Mouse (Mus musculus) forebrain, embryonic 12.5 days (tissue): Measurements from ENCODE around the gene Msi1. TPM values are rescaled to one million over a fixed set of nuclear protein-coding genes. Genes with fewer than 3 reads are reported as not detected.

Experiments
- ATAC-seq: fragments of 200-750 bp; cut with Nextera tagmentation; 2 replicates; pipeline ENCODE4 v1.8.0; 2017; ENCODE audit warnings: moderate TSS enrichment; ENCODE audit not compliant: low FRiP score
- H3K27ac ChIP-seq: fragments of 300-500 bp; sonication (generic); 2 replicates; pipeline ENCODE4 v1.5.1; 2016; ENCODE audit warnings: mild to moderate bottlenecking
- H3K27me3 ChIP-seq: fragments of 300-500 bp; sonication (generic); 2 replicates; pipeline ENCODE4 v1.6.1; 2016; ENCODE audit warnings: mild to moderate bottlenecking
- H3K36me3 ChIP-seq: fragments of 300-500 bp; sonication (generic); replicated peaks from 2 replicates; pipeline ENCODE4 v1.6.1; 2016; ENCODE audit warnings: mild to moderate bottlenecking
- H3K4me1 ChIP-seq: fragments of 300-500 bp; sonication (generic); 2 replicates; pipeline ENCODE4 v1.6.1; 2016
- H3K4me2 ChIP-seq: fragments of 300-500 bp; sonication (generic); 2 replicates; pipeline ENCODE4 v1.6.1; 2016; ENCODE audit warnings: mild to moderate bottlenecking, moderate library complexity
- H3K4me3 ChIP-seq: fragments of 300-500 bp; sonication (generic); replicated peaks from 2 replicates; pipeline ENCODE4 v1.5.1; 2016; ENCODE audit warnings: mild to moderate bottlenecking
- H3K9ac ChIP-seq: fragments of 300-500 bp; sonication (generic); 2 replicates; pipeline ENCODE4 v1.6.1; 2016; ENCODE audit warnings: mild to moderate bottlenecking
- H3K9me3 ChIP-seq: fragments of 300-500 bp; sonication (generic); 2 replicates; pipeline ENCODE4 v1.6.1; 2016
- WGBS: fragments of 180-500 bp; shearing (Covaris S2); methylation state at CpG from one replicate; pipeline ENCODE4 v1.1.7; 2016; 5-methylcytosine and 5-hydroxymethylcytosine counted together
- polyA plus RNA-seq: library from polyadenylated mRNA; unstranded; fragments of >200 nt; fragmentation: Nextera tagmentation; extraction: Ambion mirVana; gene quantifications from 2 replicates; pipeline ENCODE4 v1.2.1, GENCODE M21; 2016

Msi1 gene
- polyA plus RNA-seq, 1 experiment from 2014 or later, result 161 TPM

DNA sequence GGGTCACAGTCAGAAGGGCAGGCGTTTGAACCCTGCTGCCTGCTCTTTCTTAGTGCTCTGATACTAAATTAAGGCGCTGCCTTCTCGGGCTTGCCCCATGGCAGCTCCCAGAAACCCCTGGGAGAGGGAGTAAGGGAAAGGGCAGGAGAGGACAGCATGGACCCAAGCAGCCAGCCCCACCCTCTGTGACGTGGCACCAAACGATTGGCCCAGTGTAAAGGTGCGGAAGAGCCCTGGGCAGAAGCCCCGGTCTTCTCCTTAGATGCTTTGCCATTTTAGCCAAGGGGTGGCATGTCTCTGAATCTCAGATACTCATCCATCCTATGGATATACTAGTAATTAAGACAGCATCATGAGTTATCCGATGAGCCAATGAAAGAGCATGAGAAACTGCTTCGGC is 21.3 kb upstream of the Msi1 start:
- H3K36me3 ChIP-seq, result no peaks in the 10 kb centered on the region
- WGBS, result 48% methylated on average over 9 of the region's 9 CpGs
- H3K4me2 ChIP-seq, result no peak overlapping the region
- H3K27ac ChIP-seq, result no peak overlapping the region; the same call in 1 of the 2 replicates
- ATAC-seq, result no peak
- no peaks in the 10 kb centered on the region for H3K27me3 ChIP-seq
- H3K9ac ChIP-seq, result no peak overlapping the region
- H3K4me3 ChIP-seq, result no peak overlapping the region
- H3K4me1 ChIP-seq, result peaks cover 40% of the 10 kb centered on the region
- no peaks in the 10 kb centered on the region for H3K9me3 ChIP-seq

DNA sequence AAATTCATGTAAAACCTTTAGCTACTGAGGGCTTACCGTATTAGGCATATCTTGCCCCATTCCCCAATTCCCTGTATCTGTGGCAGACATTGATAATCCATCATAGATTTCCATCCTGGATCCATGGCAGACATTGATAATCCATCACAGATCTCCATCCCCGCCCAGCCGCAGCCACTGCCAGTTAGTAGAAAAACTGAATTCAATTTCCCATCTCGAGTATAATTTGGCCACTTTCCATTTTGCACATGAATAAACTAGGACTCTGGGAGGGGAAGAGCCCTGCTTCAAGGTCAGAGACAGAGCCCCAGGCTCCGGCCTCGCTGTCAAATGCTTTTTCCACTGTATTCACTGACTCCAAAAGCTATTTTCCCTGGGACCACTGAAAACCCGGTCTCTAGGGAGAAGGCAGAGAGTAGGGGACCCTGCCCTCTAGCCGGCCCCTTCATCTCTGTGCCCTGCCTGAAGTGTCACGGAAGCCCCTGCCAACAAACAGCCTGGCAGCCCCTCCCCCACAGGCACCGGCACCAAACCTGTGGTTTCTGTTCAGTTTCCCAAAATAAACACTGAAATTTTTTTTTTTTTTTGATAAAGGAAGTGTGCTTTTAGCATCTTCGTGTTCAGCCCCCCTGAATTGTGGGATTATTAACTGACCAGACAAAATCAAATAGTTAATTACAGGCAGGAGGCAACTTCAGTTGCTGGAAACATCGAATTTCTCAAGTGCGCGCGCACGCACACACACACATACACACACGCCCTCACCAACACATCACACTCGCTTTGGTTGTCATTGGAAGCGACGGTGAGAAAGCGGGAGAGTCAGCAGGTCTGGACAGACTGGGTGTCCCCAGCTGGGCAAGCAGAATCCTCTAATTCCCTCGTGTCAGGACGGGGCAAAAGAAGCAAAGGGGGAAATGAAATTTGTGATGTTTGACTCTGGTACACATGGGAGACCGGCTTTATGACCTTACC is 14.0 kb upstream of the Msi1 start:
- peak overlapping the region; percentile 41 for H3K4me2 ChIP-seq
- H3K4me1 ChIP-seq, result peaks cover 9% of the 10 kb centered on the region
- ATAC-seq, result no peak
- H3K9ac ChIP-seq, result no peak overlapping the region; the same call in 1 of the 2 replicates
- H3K27ac ChIP-seq, result peak overlapping the region; percentile 79
- H3K9me3 ChIP-seq, result peaks cover 6% of the 10 kb centered on the region; the same call in 1 of the 2 replicates
- peak overlapping the region; percentile 25 for H3K4me3 ChIP-seq
- WGBS, result 61% methylated on average over 24 of the region's 24 CpGs
- H3K36me3 ChIP-seq, result no peaks in the 10 kb centered on the region
- H3K27me3 ChIP-seq, result no peaks in the 10 kb centered on the region

DNA sequence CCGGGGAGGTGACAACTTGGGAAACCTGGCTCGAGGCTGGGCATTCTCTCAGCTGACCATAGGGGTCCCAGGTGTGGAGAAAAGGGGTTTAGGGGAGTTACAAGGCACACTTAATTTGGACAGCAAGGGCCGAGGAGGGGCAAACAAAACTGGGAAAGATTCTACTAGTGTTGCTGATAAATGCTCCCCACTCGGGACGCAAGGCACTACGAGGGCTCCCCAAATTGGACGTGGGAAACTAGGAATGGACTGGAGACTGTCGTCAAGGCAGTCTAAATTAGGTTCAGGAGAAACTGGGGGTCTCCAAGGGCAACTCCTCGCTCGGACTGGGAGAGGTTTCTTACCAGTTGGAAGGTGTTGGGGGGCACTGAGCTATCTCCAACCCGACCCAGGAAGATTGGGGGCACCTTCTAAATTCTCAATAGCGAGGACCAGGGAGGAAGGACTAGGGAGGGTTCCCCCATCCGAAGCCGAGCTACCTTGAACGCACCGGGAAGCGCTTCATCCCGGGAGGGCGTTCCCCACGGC is 504 bp upstream of the Msi1 start:
- peak overlapping the region; percentile 100 for H3K4me3 ChIP-seq
- peak overlapping the region; percentile 100 for H3K27ac ChIP-seq
- peaks cover 24% of the 10 kb centered on the region for H3K36me3 ChIP-seq
- ATAC-seq, result no peak
- H3K4me1 ChIP-seq, result peaks cover 42% of the 10 kb centered on the region
- peak overlapping the region; percentile 100 for H3K9ac ChIP-seq
- peak overlapping the region; percentile 98 for H3K4me2 ChIP-seq
- H3K9me3 ChIP-seq, result no peaks in the 10 kb centered on the region
- WGBS, result under 1% methylated on average over 20 of the region's 20 CpGs
- H3K27me3 ChIP-seq, result no peaks in the 10 kb centered on the region

DNA sequence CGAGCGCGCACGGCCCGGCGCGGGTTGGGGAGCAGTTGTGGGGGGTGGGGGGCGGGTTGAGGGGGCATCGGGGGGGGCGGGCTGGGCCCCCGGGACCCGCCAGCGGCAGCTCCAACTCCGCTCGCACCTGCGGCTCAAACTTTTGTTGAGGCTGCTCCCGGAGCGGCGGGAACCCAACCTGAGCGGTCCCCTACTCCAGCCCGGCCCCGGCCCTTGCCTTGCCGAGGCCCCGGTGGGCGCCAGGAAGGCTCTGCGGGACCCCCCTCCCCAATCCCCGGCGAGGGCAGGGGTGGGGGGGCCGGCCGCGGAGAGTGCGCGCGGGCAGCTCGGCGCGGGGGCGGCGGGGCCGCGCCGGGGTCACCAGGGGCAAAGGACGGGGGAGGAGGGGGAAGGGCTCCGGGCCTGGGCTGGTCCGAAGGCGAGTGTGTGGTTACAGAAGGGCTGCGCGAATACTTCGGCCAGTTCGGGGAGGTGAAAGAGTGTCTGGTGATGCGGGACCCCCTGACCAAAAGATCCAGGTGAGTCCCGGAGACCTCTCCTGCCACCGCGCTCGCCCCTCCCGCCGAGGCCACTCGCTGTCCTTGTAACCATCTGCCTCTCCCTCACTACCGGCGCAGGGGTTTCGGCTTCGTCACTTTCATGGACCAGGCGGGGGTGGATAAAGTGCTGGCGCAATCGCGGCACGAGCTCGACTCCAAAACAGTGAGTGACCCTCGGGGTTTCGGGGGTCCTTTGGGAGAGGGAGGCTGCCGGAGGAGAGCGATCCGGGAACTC is 975 bp downstream of the Msi1 start:
- no peaks in the 10 kb centered on the region for H3K9me3 ChIP-seq
- peaks cover 57% of the 10 kb centered on the region for H3K4me1 ChIP-seq
- peaks cover 39% of the 10 kb centered on the region for H3K36me3 ChIP-seq
- WGBS, result 2% methylated on average over 56 of the region's 73 CpGs
- H3K27ac ChIP-seq, result peak overlapping the region; percentile 100
- peak; percentile 2; the same call in 1 of the 2 replicates for ATAC-seq
- peak overlapping the region; percentile 100 for H3K4me3 ChIP-seq
- H3K27me3 ChIP-seq, result no peaks in the 10 kb centered on the region
- H3K9ac ChIP-seq, result peak overlapping the region; percentile 100
- peak overlapping the region; percentile 98 for H3K4me2 ChIP-seq

DNA sequence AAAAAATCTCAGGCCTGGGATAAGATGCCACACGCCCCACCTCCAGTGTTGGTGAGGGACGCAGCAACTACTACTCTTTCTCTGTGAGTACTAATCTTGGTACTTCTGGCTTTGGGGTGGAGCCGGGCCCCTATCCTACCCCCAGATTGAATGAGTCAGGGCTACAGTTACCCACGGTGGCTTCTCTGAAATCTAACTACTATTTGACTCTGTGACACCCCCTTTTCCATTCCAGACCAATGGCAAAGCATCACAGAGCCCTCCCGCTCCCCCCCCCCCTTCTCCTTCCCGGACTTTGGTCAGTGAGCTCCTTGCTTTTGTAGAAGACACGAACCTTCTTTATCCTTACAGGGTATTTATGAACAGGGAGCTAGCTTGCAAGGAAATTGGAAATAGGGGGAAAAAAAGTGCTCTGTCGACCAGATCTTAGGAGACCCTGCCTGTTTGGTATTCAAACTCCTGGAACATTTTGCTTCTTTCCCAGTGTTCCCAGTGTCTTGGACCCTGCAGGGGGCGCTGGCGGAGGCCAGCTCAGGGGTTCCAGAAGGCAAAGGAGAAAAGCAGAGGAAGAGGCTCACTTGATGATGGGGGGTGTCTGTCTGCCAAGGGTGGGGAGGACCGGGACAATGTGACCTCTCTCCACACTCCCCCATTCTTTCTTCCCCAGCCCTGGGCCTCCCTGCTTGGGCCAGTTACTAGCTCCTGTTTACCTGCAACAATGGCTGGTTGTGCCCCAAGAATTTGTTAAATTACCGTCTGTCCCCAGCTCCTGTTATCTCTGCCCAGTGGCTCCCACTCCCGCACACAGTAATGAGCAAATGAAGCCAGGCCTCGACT is 1.9 kb downstream of the Msi1 start:
- no peak for ATAC-seq
- WGBS, result 1% methylated on average over 14 of the region's 14 CpGs
- H3K9ac ChIP-seq, result peak overlapping the region; percentile 100
- H3K27me3 ChIP-seq, result no peaks in the 10 kb centered on the region
- peak overlapping the region; percentile 98 for H3K4me2 ChIP-seq
- H3K4me3 ChIP-seq, result peak overlapping the region; percentile 100
- peak overlapping the region; percentile 100 for H3K27ac ChIP-seq
- peaks cover 66% of the 10 kb centered on the region for H3K4me1 ChIP-seq
- H3K9me3 ChIP-seq, result no peaks in the 10 kb centered on the region
- peaks cover 48% of the 10 kb centered on the region for H3K36me3 ChIP-seq

DNA sequence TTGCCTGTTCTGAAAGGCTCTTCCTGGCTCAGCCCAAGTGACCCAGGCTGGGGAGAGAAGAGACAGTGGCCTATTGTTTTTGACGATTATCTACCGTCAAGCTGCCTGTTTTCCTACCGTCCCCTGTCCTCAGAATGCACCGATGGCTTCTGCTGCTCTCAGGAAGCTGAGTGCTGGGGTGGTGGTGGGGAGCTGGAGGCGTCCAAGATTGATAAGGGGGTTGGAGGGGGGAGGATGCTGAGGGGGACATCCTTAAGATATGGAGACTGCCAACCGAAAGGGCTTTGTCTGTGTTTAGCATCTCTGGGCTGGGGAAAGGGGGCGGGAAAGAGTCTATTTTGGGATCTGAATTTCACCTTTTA is 2.5 kb downstream of the Msi1 start:
- 8% methylated on average over 7 of the region's 7 CpGs for WGBS
- Histone ChIP-seq H3K27ac (peak overlapping the region; percentile 100), H3K27me3 (no peaks in the 10 kb centered on the region), H3K36me3 (peaks cover 48% of the 10 kb centered on the region), H3K9ac (peak overlapping the region; percentile 100), H3K9me3 (no peaks in the 10 kb centered on the region), H3K4me2 (peak overlapping the region; percentile 98), H3K4me3 (peak overlapping the region; percentile 100), H3K4me1 (peaks cover 71% of the 10 kb centered on the region)
- no peak for ATAC-seq

DNA sequence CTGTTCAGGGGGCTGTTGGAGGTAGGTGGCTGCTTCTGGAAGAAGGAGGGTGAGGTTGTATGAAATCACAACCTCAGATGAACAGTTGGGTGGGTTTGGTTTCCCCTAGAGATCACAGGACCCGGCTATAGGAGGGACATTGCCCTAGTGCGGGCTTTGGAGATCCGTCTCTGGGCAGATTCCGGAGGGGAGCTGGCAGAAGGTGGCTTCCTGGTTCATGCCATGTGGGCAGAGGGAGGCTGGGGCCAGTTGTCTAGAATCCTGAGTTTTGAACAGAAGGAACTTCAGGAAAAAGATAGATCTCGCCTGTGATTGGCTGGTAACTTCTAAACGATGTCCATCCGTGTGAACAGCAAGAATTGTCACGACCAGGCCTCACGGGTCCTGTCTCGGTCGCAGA is 3.0 kb downstream of the Msi1 start:
- H3K9ac ChIP-seq, result peak overlapping the region; percentile 100
- 42% methylated on average over 11 of the region's 11 CpGs for WGBS
- H3K27ac ChIP-seq, result peak overlapping the region; percentile 100
- H3K4me3 ChIP-seq, result peak overlapping the region; percentile 100
- peak overlapping the region; percentile 98 for H3K4me2 ChIP-seq
- H3K27me3 ChIP-seq, result no peaks in the 10 kb centered on the region
- peaks cover 53% of the 10 kb centered on the region for H3K36me3 ChIP-seq
- no peaks in the 10 kb centered on the region for H3K9me3 ChIP-seq
- peaks cover 72% of the 10 kb centered on the region for H3K4me1 ChIP-seq
- ATAC-seq, result no peak

DNA sequence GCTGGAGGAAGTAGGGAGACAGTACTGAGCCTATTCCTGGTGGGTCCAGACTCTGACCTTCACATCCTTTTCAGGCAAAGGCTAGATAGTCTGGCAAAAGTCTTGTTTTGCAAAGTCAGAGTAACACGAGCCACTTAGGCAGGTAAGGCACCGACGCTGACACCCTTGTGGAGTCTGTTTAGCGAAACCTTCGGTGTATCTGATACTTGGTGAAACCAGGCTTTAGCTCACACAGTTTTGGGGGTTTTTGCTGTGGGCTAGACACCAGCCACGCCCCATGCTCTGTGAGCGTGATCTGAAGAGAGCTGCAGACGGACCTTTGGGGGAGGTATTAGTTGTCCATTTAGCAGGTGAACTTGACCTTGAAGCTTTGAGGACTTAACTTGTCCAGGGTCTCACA is 3.8 kb downstream of the Msi1 start:
- peak overlapping the region; percentile 100 for H3K4me3 ChIP-seq
- H3K36me3 ChIP-seq, result peaks cover 59% of the 10 kb centered on the region
- no peaks in the 10 kb centered on the region for H3K9me3 ChIP-seq
- peak overlapping the region; percentile 100 for H3K9ac ChIP-seq
- WGBS, result 58% methylated on average over 8 of the region's 8 CpGs
- H3K4me1 ChIP-seq, result peaks cover 72% of the 10 kb centered on the region
- no peaks in the 10 kb centered on the region for H3K27me3 ChIP-seq
- ATAC-seq, result no peak
- H3K4me2 ChIP-seq, result peak overlapping the region; percentile 98
- H3K27ac ChIP-seq, result peak overlapping the region; percentile 100

DNA sequence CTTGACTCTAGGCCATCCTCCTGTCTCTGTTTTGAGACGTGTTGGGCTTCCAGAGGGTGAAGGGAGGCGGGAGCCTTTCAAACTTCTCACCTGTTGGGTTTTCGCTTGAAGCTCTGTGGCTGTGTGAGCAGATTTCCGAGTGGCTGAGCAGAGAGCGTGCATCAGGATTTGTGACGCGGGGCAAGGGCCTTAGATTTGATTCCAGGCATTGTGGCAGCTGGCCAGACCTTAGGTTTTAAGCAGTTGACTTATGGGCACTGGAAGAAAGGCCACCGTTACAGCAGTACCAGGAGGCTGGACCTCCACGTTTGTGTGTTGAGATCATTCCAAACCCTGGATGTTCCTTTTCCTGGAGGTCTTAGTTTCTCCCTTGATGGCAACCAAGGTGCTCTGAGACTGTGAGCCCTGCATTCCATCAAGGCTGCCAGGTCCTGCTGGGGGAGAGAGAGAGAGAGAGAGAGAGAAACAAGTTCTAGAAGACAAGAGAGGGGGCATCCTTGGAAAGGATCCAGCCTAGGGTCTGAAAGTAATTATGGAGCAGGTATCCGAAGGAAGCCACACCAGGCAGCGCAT is 5.0 kb downstream of the Msi1 start:
- peak overlapping the region; percentile 100 for H3K4me3 ChIP-seq
- no peaks in the 10 kb centered on the region for H3K9me3 ChIP-seq
- no peaks in the 10 kb centered on the region for H3K27me3 ChIP-seq
- H3K36me3 ChIP-seq, result peaks cover 68% of the 10 kb centered on the region
- H3K4me2 ChIP-seq, result peak overlapping the region; percentile 98
- peaks cover 75% of the 10 kb centered on the region for H3K4me1 ChIP-seq
- 12% methylated on average over 11 of the region's 11 CpGs for WGBS
- ATAC-seq, result no peak
- H3K27ac ChIP-seq, result peak overlapping the region; percentile 100
- H3K9ac ChIP-seq, result peak overlapping the region; percentile 100

DNA sequence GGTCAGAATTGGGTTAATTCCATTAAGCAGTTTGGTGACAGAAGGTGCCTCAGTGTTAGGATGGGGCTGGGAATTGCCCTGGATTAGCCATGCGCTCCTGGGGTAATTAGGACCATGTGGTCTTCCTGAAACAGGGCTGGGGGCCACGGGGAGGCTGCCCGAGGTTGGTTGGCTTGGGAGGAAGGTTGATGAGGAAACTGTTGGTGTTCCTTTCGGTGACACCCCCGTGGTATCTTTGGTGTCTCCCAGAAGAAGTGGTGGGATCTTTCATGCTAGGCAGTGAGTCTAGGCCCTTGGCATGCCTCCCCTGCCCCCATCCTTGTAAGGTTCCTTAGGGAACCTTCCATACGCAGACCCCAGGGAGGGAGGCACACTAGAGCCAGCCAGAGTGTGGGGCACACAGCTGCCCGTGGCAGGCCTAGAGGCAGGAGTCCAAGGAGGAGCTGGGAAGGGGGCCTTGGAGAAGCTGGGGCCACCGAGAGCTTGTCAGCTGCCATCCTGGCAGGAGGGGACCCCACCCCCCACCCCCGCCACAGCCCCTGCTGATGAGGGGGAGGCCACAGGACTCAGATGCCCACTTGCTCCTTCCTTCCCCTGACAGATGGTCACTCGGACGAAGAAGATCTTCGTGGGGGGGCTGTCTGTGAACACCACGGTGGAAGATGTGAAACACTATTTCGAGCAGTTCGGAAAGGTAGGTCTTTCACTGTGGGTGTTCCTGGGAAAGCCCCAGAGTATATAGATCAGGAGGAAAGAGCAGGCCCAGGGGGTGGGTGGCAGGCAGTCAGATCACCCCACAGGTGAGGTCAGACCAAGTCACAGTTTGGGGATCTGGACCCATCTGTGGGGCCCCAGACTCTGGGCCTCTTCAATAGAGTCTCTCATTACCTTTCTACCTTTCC is 5.7 kb downstream of the Msi1 start:
- no peaks in the 10 kb centered on the region for H3K9me3 ChIP-seq
- no peak for ATAC-seq
- H3K4me3 ChIP-seq, result peak overlapping the region; percentile 100
- peak overlapping the region; percentile 100 for H3K9ac ChIP-seq
- 7% methylated on average over 15 of the region's 15 CpGs for WGBS
- H3K4me1 ChIP-seq, result peaks cover 82% of the 10 kb centered on the region
- H3K27ac ChIP-seq, result peak overlapping the region; percentile 100
- H3K27me3 ChIP-seq, result no peaks in the 10 kb centered on the region
- peak overlapping the region; percentile 98 for H3K4me2 ChIP-seq
- peaks cover 75% of the 10 kb centered on the region for H3K36me3 ChIP-seq
